Mouse (Mus musculus) MEL (cell line): Measurements from ENCODE around the gene Rpl37. TPM values are rescaled to one million over a fixed set of nuclear protein-coding genes. Genes with fewer than 3 reads are reported as not detected.

Experiments
- DNase-seq: peaks from one replicate; pipeline ENCODE4 v3.0.0; 2011; ENCODE audit warnings: low read depth, low spot score
- H3K27ac ChIP-seq: 2 replicates; pipeline ENCODE4 v1.5.1; 2012; ENCODE audit warnings: low read depth, mild to moderate bottlenecking, control low read depth, low read length, moderate library complexity; ENCODE audit not compliant: control insufficient read depth
- H3K27me3 ChIP-seq, 2 experiments: fragments of 150-350 bp in 1 of 2; sonication (generic) in 1 of 2; 2 replicates each; pipeline ENCODE4 v1.6.1; 2012; ENCODE audit warnings: low read length in 2 of 2, mild to moderate bottlenecking in 2 of 2, improper control_type of control experiment in 1 of 2, moderate library complexity in 1 of 2; ENCODE audit not compliant: insufficient read depth in 2 of 2, control insufficient read depth in 1 of 2
- H3K36me3 ChIP-seq, 2 experiments: 2 replicates each; pipeline ENCODE4 v1.6.1; 2012 to 2014; ENCODE audit warnings: low read length in 2 of 2, improper control_type of control experiment in 1 of 2, inconsistent platforms in 1 of 2, mild to moderate bottlenecking in 1 of 2; ENCODE audit not compliant: insufficient read depth in 2 of 2, control insufficient read depth in 1 of 2
- H3K4me1 ChIP-seq, 2 experiments: fragments of 150-350 bp in 1 of 2; sonication (generic) in 1 of 2; 2 replicates each; pipeline ENCODE4 v1.6.1; 2012; ENCODE audit warnings: low read length in 2 of 2, improper control_type of control experiment in 1 of 2, mild to moderate bottlenecking in 1 of 2; ENCODE audit not compliant: insufficient read depth in 2 of 2, control insufficient read depth in 1 of 2
- H3K4me3 ChIP-seq, 2 experiments: fragments of 150-350 bp in 1 of 2; sonication (generic) in 1 of 2; 2 replicates each; pipeline ENCODE4 v1.5.1; 2012; ENCODE audit warnings: low read depth in 2 of 2, low read length in 2 of 2, mild to moderate bottlenecking in 2 of 2, moderate library complexity in 2 of 2, control low read depth in 1 of 2, improper control_type of control experiment in 1 of 2; ENCODE audit not compliant: control insufficient read depth in 1 of 2, insufficient read depth in 1 of 2
- H3K79me2 ChIP-seq: 2 replicates; pipeline ENCODE4 v1.6.1; 2012; ENCODE audit warnings: mild to moderate bottlenecking, low read length, moderate library complexity; ENCODE audit not compliant: control insufficient read depth, poor library complexity, insufficient read depth
- H3K9ac ChIP-seq: 2 replicates; pipeline ENCODE4 v1.6.1; 2012; ENCODE audit warnings: low read depth, mild to moderate bottlenecking, control low read depth, low read length, moderate library complexity; ENCODE audit not compliant: control insufficient read depth, poor library complexity, severe bottlenecking
- H3K9me3 ChIP-seq: fragments of 150-350 bp; sonication (generic); replicated peaks from 2 replicates; pipeline ENCODE4 v1.6.1; 2012; ENCODE audit warnings: mild to moderate bottlenecking, low read length, improper control_type of control experiment, moderate library complexity; ENCODE audit not compliant: insufficient read depth
- BHLHE40 ChIP-seq: IDR thresholded peaks from 2 replicates; pipeline ENCODE4 v1.6.1; 2012; ENCODE audit warnings: low read depth, mild to moderate bottlenecking, inconsistent platforms, low read length, improper control_type of control experiment, borderline replicate concordance
- CHD1 ChIP-seq: IDR thresholded peaks from 2 replicates; pipeline ENCODE4 v1.6.1; 2012; ENCODE audit warnings: low read depth, mild to moderate bottlenecking, inconsistent platforms, low read length, improper control_type of control experiment
- CHD2 ChIP-seq: IDR thresholded peaks from 2 replicates; pipeline ENCODE4 v1.6.1; 2011; ENCODE audit warnings: low read length, improper control_type of control experiment
- CTCF ChIP-seq, 3 experiments: IDR thresholded peaks in 2 of 3; conservative IDR thresholded peaks in 1 of 3; 2 replicates each; pipeline ENCODE4 v1.5.1; 2011 to 2012; ENCODE audit warnings: low read length in 3 of 3, low read depth in 2 of 3, mild to moderate bottlenecking in 2 of 3, improper control_type of control experiment in 1 of 3, inconsistent platforms in 1 of 3, mixed read lengths in 1 of 3, moderate library complexity in 1 of 3; ENCODE audit not compliant: control insufficient read depth in 1 of 3, insufficient read depth in 1 of 3, poor library complexity in 1 of 3, severe bottlenecking in 1 of 3
- EP300 ChIP-seq, 2 experiments: IDR thresholded peaks; 2 replicates each; pipeline ENCODE4 v1.6.1; 2011; ENCODE audit warnings: improper control_type of control experiment in 2 of 2, low read length in 2 of 2, low read depth in 1 of 2, mild to moderate bottlenecking in 1 of 2
- ETS1 ChIP-seq: IDR thresholded peaks from 2 replicates; pipeline ENCODE4 v1.6.1; 2012; ENCODE audit warnings: low read depth, mild to moderate bottlenecking, inconsistent platforms, low read length, improper control_type of control experiment, moderate library complexity
- GABPA ChIP-seq: IDR thresholded peaks from 2 replicates; pipeline ENCODE4 v1.6.1; 2012; ENCODE audit warnings: low read depth, mild to moderate bottlenecking, inconsistent platforms, low read length, improper control_type of control experiment, moderate library complexity
- MAZ ChIP-seq: IDR thresholded peaks from 2 replicates; pipeline ENCODE4 v1.6.1; 2012; ENCODE audit warnings: low read depth, mild to moderate bottlenecking, inconsistent platforms, low read length, improper control_type of control experiment
- MXI1 ChIP-seq: IDR thresholded peaks from 2 replicates; pipeline ENCODE4 v1.6.1; 2011; ENCODE audit warnings: mild to moderate bottlenecking, low read depth, low read length, improper control_type of control experiment
- MYB ChIP-seq: IDR thresholded peaks from 2 replicates; pipeline ENCODE4 v1.6.1; 2011; ENCODE audit warnings: mild to moderate bottlenecking, low read depth, low read length, improper control_type of control experiment
- POLR2A ChIP-seq, 2 experiments: IDR thresholded peaks; 2 replicates each; pipeline ENCODE4 v1.6.1; 2011 to 2012; ENCODE audit warnings: low read length in 2 of 2, mild to moderate bottlenecking in 2 of 2, control low read depth in 1 of 2, improper control_type of control experiment in 1 of 2, low read depth in 1 of 2, moderate library complexity in 1 of 2; ENCODE audit not compliant: control insufficient read depth in 1 of 2, insufficient read depth in 1 of 2, poor library complexity in 1 of 2
- POLR2AphosphoS5 ChIP-seq: IDR thresholded peaks from 2 replicates; pipeline ENCODE4 v1.6.1; 2012; ENCODE audit warnings: low read depth, borderline replicate concordance, mild to moderate bottlenecking, inconsistent platforms, low read length, moderate library complexity, mixed read lengths
- RCOR1 ChIP-seq: IDR thresholded peaks from 2 replicates; pipeline ENCODE4 v1.6.1; 2012; ENCODE audit warnings: low read depth, mild to moderate bottlenecking, inconsistent platforms, low read length, improper control_type of control experiment
- TCF12 ChIP-seq: IDR thresholded peaks from 2 replicates; pipeline ENCODE4 v1.6.1; 2014; ENCODE audit warnings: low read depth, mild to moderate bottlenecking, inconsistent platforms, low read length, improper control_type of control experiment, moderate library complexity
- USF1 ChIP-seq: IDR thresholded peaks from 2 replicates; pipeline ENCODE4 v1.6.1; 2014; ENCODE audit warnings: low read depth, mild to moderate bottlenecking, inconsistent platforms, low read length, improper control_type of control experiment, moderate library complexity
- ZC3H11A ChIP-seq: IDR thresholded peaks from 2 replicates; pipeline ENCODE4 v1.6.1; 2012; ENCODE audit warnings: low read depth, mild to moderate bottlenecking, inconsistent platforms, low read length, improper control_type of control experiment
- ZKSCAN1 ChIP-seq: IDR thresholded peaks from 2 replicates; pipeline ENCODE4 v1.6.1; 2012; ENCODE audit warnings: low read depth, mild to moderate bottlenecking, inconsistent platforms, low read length, improper control_type of control experiment, moderate library complexity
- ZMIZ1 ChIP-seq: IDR thresholded peaks from 2 replicates; pipeline ENCODE4 v1.6.1; 2012; ENCODE audit warnings: low read depth, mild to moderate bottlenecking, inconsistent platforms, low read length, improper control_type of control experiment, moderate library complexity
- ZNF384 ChIP-seq: IDR thresholded peaks from 2 replicates; pipeline ENCODE4 v1.6.1; 2012; ENCODE audit warnings: low read depth, mild to moderate bottlenecking, inconsistent platforms, low read length, improper control_type of control experiment
- polyA plus RNA-seq, 2 experiments: library from polyadenylated mRNA; stranded (reverse) in 1 of 2; unstranded in 1 of 2; fragments of >175 nt in 1 of 2; fragments of >200 nt in 1 of 2; gene quantifications; 2 replicates each; pipeline versions ENCODE4 v1.2.1 to v1.2.4; 2012; ENCODE audit warnings: low replicate concordance in 2 of 2, low read depth in 1 of 2; ENCODE audit not compliant: insufficient read length in 2 of 2, insufficient read depth in 1 of 2, missing spikeins in 1 of 2
- total RNA-seq: library from RNA; depleted of rRNA; stranded (reverse); fragments of 300-350 nt; gene quantifications from 2 replicates; pipeline ENCODE4 v1.2.3, GENCODE M21; 2012; rRNA removed

Gene Rpl37
- total and polyA plus RNA-seq, 3 experiments = 923 to 1,669 (median 1,012) TPM

DNA sequence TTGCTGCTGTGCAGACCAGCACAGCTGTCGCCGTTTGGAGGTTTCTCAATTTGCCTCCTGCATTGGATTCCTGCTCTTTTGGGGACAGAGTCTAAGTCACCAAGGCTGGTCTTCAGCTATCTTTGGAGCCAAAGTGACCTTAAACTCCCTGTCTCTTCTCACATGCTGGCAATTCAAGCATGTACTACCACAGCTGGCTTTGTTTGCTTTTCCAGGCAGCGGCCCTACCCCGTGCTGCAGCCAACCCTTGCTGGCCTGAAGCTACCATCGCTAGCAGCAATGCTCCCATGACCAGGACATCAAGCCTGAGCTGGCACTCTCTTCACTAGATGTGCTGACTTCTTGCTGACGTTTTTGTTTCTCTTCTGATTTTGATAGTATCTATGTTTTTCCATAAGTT, 42.4 kb downstream of the Rpl37 start:
- no peak for TF ChIP-seq BHLHE40
- no peak for TF ChIP-seq POLR2AphosphoS5
- TF ChIP-seq CHD1 = no peak
- no peak for TF ChIP-seq MAZ
- TF ChIP-seq MXI1 = no peak
- TF ChIP-seq, all 39 proteins: peak for 0
- no peaks in the 10 kb centered on the region for H3K9me3 ChIP-seq
- H3K36me3 ChIP-seq = peaks cover 2 to 6% of the 10 kb centered on the region in 2 experiments; a peak in 3 of 4 replicates
- H3K27ac ChIP-seq = no peak overlapping the region
- peaks cover 45% of the 10 kb centered on the region for H3K79me2 ChIP-seq
- H3K9ac ChIP-seq = no peak overlapping the region
- H3K27me3 ChIP-seq = no peaks in the 10 kb centered on the region
- no peaks in the 10 kb centered on the region for H3K4me1 ChIP-seq
- no peak overlapping the region for H3K4me3 ChIP-seq
- DNase-seq = no peak

DNA sequence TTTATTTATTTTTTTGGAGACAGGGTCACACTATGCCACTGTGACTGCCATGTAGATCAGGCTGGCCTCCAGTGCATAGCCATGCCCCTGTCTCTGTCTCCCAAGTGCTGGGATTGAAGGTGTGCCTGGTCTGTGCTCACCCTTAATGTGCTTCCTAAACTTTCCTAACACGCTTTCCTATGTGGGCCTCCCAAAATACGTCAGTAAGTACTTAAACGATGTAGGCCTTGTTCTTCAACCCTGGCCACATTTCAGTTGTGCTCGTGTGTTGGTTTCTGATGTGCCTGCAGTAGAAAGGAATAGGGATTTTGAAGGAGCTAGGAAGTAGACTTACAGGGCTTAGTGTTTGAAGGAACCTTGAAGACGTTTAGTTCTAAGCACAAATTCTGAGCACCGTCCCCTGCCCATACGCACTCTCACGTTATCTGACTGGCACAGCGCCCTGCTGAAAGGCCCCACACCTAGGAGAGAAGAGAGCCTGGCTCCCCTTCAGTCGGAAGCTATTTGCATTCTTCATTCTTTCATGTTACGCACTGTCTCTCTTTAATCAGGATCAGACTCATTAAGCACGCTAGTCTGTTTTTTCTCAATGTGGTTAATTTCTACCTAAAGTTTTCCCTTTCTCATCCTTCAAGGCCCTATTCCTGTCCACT, 48.8 kb downstream of the Rpl37 start:
- Histone ChIP-seq H3K27me3 (no peaks in the 10 kb centered on the region), H3K27ac (no peak overlapping the region), H3K36me3 (peaks cover 0 to 19% of the 10 kb centered on the region in 2 experiments; a peak in 2 of 4 replicates), H3K4me3 (no peak overlapping the region), H3K9ac (no peak overlapping the region), H3K79me2 (no peaks in the 10 kb centered on the region), H3K9me3 (no peaks in the 10 kb centered on the region), H3K4me1 (no peaks in the 10 kb centered on the region)
- no peak for DNase-seq
- no peak for TF ChIP-seq ZNF384
- no peak for TF ChIP-seq CTCF (IDR thresholded peaks at IDR 0.05 in 2 of 3, conservative IDR thresholded peaks at IDR 0.05 in 1 of 3; ENCODE audit: control insufficient read depth in 1 of 3, insufficient read depth in 1 of 3, low read depth in 2 of 3, low read length in 3 of 3, poor library complexity in 1 of 3, severe bottlenecking in 1 of 3)
- TF ChIP-seq ZMIZ1 = no peak
- no peak for TF ChIP-seq ETS1
- TF ChIP-seq TCF12 = no peak
- no peak for TF ChIP-seq EP300 (IDR thresholded peaks at IDR 0.05; ENCODE audit: low read depth in 1 of 2, low read length in 2 of 2)
- no peak for TF ChIP-seq BHLHE40
- no peak for TF ChIP-seq CHD2
- no peak for TF ChIP-seq MYB
- no peak for TF ChIP-seq POLR2A (IDR thresholded peaks at IDR 0.05; ENCODE audit: control insufficient read depth in 1 of 2, insufficient read depth in 1 of 2, low read depth in 1 of 2, low read length in 2 of 2, poor library complexity in 1 of 2)
- no peak for TF ChIP-seq ZC3H11A
- TF ChIP-seq CHD1 = no peak
- TF ChIP-seq ZKSCAN1 = no peak
- no peak for TF ChIP-seq USF1
- no peak for TF ChIP-seq GABPA
- TF ChIP-seq RCOR1 = no peak

Other genes starting within 250 kb of the Rpl37 start
- not detected in 2 replicates for gene Mroh2b, start 217.9 kb upstream of the Rpl37 start, total RNA-seq
- not detected for gene Mroh2b, start 217.9 kb upstream of the Rpl37 start, polyA plus RNA-seq
- not detected in 2 replicates for gene C7, start 52.9 kb upstream of the Rpl37 start, total RNA-seq
- not detected for gene C7, start 52.9 kb upstream of the Rpl37 start, polyA plus RNA-seq
- 0.08 and 0.26 TPM in 2 replicates for gene Card6, start 8.1 kb upstream of the Rpl37 start, total RNA-seq
- gene Card6, start 8.1 kb upstream of the Rpl37 start, polyA plus RNA-seq = under 1 TPM in 1 of 2 experiments, not detected in 1; 0.13 TPM
- 18.3 and 20.0 TPM in 2 replicates for gene Prkaa1, start 27.2 kb downstream of the Rpl37 start, total RNA-seq
- gene Prkaa1, start 27.2 kb downstream of the Rpl37 start, polyA plus RNA-seq = 10 to 100 TPM in 1 of 2 experiments, not detected in 1; 23.0 TPM
- 21.0 and 22.0 TPM in 2 replicates for gene Ttc33, start 68.9 kb downstream of the Rpl37 start, total RNA-seq
- gene Ttc33, start 68.9 kb downstream of the Rpl37 start, polyA plus RNA-seq = 10 to 100 TPM in 1 of 2 experiments, not detected in 1; 26.2 TPM
- 3.5 and 3.7 TPM in 2 replicates for gene Ptger4, start 127.5 kb downstream of the Rpl37 start, total RNA-seq
- gene Ptger4, start 127.5 kb downstream of the Rpl37 start, polyA plus RNA-seq = 1 to 10 TPM in 1 of 2 experiments, not detected in 1; 5.7 TPM